Mouse (Mus musculus) liver, adult 2 months (tissue): ENCODE data around the gene Mto1. TPM values are rescaled to one million over a fixed set of nuclear protein-coding genes. Genes with fewer than 3 reads are reported as not detected.
A peak's percentile ranks its signal among the peaks of the same experiment; 100 is the strongest.
"Not testable (repeated sequence)": the region's sequence is repeated elsewhere in the genome, so short reads cannot be mapped to it uniquely, and the experiment has no call there.

Experiments
- DNase-seq: peaks from one replicate; pipeline ENCODE4 v3.0.0-alpha.2; 2011; ENCODE audit warnings: low read depth, low spot score; ENCODE audit errors: extremely low read depth
- H3K27ac ChIP-seq: fragments of 200-500 bp; replicated peaks from 2 replicates; pipeline ENCODE4 v1.5.1; 2012; ENCODE audit warnings: low read depth, mild to moderate bottlenecking, control low read depth, inconsistent platforms, low read length; ENCODE audit not compliant: insufficient read depth
- H3K27me3 ChIP-seq: fragments of 200-500 bp; 2 replicates; pipeline ENCODE4 v1.6.1; 2012; ENCODE audit warnings: mild to moderate bottlenecking, moderate library complexity, low read length, inconsistent platforms; ENCODE audit not compliant: control insufficient read depth, insufficient read depth
- H3K36me3 ChIP-seq: fragments of 200-500 bp; 2 replicates; pipeline ENCODE4 v1.6.1; 2012; ENCODE audit warnings: low read length, inconsistent platforms; ENCODE audit not compliant: control insufficient read depth, insufficient read depth
- H3K4me1 ChIP-seq: fragments of 200-500 bp; 2 replicates; pipeline ENCODE4 v1.6.1; 2011; ENCODE audit warnings: low read length; ENCODE audit not compliant: control insufficient read depth, insufficient read depth
- H3K4me3 ChIP-seq: fragments of 200-500 bp; 2 replicates; pipeline ENCODE4 v1.5.1; 2011; ENCODE audit warnings: low read depth, mild to moderate bottlenecking, control low read depth, low read length, moderate library complexity; ENCODE audit not compliant: insufficient read depth
- H3K79me2 ChIP-seq: fragments of 200-500 bp; 2 replicates; pipeline ENCODE4 v1.6.1; 2012; ENCODE audit warnings: inconsistent platforms, mild to moderate bottlenecking, low read length, moderate library complexity; ENCODE audit not compliant: control insufficient read depth, insufficient read depth
- H3K9ac ChIP-seq: fragments of 200-500 bp; 2 replicates; pipeline ENCODE4 v1.6.1; 2012; ENCODE audit warnings: low read depth, mild to moderate bottlenecking, control low read depth, inconsistent platforms, low read length
- CTCF ChIP-seq: fragments of 200-500 bp; IDR thresholded peaks from 2 replicates; pipeline ENCODE4 v1.5.1; 2011; ENCODE audit warnings: low read depth, low read length, control low read depth
- POLR2A ChIP-seq: fragments of 200-500 bp; IDR thresholded peaks from 2 replicates; pipeline ENCODE4 v1.6.1; 2011; ENCODE audit warnings: low read length, control low read depth; ENCODE audit not compliant: insufficient read depth; ENCODE audit errors: extremely low read depth
- WGBS: fragments of 180-500 bp; shearing (Covaris S2); methylation state at CpG from one replicate; pipeline ENCODE4 v1.1.7; 2018; 5-methylcytosine and 5-hydroxymethylcytosine counted together
- polyA plus RNA-seq: library from polyadenylated mRNA; depleted of rRNA; stranded (reverse); fragments of >200 nt; gene quantifications from 2 replicates; pipeline ENCODE4 v1.2.3, GENCODE M21; 2012
- total RNA-seq: library from RNA; depleted of rRNA; stranded (reverse); fragments of >200 nt; gene quantifications from 2 replicates; pipeline ENCODE4 v1.2.3, GENCODE M21; 2014

Mto1 gene
- total and polyA plus RNA-seq, 2 experiments, result 17.3 to 18.7 TPM

DNA sequence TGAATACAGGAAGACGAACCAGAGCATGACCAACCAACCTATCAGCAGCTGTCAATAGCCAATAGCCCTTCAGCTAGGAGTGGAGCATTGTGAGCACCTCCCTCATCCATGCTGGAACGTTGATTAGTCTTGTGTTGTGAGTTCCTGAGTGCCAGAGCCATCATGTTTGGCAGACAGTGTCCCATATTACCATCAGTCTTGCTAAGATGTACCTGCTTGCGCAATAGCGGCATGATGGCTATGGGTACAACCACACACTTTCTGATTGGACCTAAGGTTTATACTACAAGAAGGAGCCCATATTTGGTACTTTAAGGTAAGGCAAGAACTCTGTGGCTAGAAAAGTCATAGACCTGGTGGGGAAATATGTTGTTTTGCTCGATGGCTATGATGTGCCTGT, 63.7 kb downstream of the Mto1 start:
- no peak for TF ChIP-seq CTCF
- 0 out of 2 replicates have a peak, but pooled peaks have one; percentile 19 for TF ChIP-seq POLR2A
- Histone ChIP-seq H3K36me3 (no peaks in the 10 kb centered on the region), H3K4me1 (peaks cover 21% of the 10 kb centered on the region), H3K9ac (peak overlapping the region; percentile 18; the same call in 1 of the 2 replicates), H3K27ac (peak overlapping the region; percentile 87), H3K79me2 (no peaks in the 10 kb centered on the region), H3K27me3 (no peaks in the 10 kb centered on the region), H3K4me3 (peak overlapping the region; percentile 14; the same call in 1 of the 2 replicates)
- 28% methylated on average over 5 of the region's 5 CpGs for WGBS
- DNase-seq, result peak; percentile 98

DNA sequence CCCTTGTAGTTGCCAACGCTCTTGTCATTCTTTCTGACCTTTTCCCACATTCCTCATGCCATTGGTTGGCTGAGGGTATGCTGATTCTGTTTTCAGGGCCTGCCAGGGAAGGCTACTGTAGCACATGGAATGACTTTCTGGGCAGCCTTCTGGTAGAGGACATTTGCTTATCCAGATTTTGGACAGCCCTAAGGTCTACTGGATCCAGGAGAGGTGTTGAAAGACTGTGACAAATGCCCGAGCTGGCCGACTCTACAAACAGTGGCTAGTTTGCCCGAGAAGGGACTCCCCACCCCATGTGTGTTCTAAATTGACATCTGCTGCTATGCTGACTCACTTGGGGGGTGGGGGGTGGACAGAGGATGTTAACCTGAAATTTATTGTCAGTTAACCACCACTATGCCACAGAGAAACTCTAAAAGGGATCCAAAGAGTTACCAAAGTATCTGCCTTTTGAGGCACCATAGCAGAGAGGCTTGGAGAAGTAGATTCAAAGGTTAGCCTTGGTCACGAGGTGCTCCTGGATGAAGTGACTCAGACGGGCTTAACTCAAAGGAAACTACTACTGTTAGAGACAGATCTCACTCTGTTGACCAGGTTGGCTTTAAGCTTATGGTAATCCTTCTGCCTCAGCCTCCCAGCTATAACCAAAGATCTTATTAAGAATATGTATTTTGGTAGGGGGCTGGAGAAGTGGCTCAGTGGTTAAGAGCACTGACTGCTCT, 65.9 kb downstream of the Mto1 start:
- H3K9ac ChIP-seq, result no peak overlapping the region
- no peaks in the 10 kb centered on the region for H3K79me2 ChIP-seq
- H3K27ac ChIP-seq, result peak overlapping the region; percentile 99
- H3K4me3 ChIP-seq, result no peak overlapping the region
- peaks cover 21% of the 10 kb centered on the region for H3K4me1 ChIP-seq
- DNase-seq, result peak; percentile 100
- 15% methylated on average over 6 of the region's 6 CpGs for WGBS
- TF ChIP-seq CTCF (no peak), POLR2A (no peak)
- H3K36me3 ChIP-seq, result no peaks in the 10 kb centered on the region
- H3K27me3 ChIP-seq, result no peaks in the 10 kb centered on the region

DNA sequence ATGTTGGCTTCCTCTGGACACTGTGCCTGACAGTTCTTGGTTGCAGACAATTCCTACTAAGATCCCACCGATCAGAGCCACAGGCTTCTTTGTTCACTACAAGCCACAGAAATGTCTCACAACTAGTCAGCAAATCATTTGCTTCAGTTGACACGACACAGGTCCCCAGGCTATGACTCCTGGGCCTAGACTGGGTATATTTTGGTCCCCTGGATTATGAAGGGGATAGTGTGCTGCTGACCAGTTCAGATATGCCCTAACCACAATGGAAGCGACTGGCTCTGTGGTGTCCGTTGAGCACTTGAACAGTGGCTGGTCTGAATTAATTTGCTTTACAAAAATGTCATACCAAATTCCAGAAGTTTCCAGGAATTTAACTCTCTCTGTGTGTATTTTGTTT, 66.7 kb downstream of the Mto1 start:
- TF ChIP-seq CTCF (no peak), POLR2A (no peak)
- H3K27ac ChIP-seq, result peak overlapping the region; percentile 67
- H3K79me2 ChIP-seq, result no peaks in the 10 kb centered on the region
- H3K36me3 ChIP-seq, result no peaks in the 10 kb centered on the region
- peaks cover 21% of the 10 kb centered on the region for H3K4me1 ChIP-seq
- H3K27me3 ChIP-seq, result no peaks in the 10 kb centered on the region
- WGBS, result 78% methylated on average over 4 of the region's 4 CpGs
- DNase-seq, result no peak
- no peak overlapping the region for H3K9ac ChIP-seq
- H3K4me3 ChIP-seq, result no peak overlapping the region

DNA sequence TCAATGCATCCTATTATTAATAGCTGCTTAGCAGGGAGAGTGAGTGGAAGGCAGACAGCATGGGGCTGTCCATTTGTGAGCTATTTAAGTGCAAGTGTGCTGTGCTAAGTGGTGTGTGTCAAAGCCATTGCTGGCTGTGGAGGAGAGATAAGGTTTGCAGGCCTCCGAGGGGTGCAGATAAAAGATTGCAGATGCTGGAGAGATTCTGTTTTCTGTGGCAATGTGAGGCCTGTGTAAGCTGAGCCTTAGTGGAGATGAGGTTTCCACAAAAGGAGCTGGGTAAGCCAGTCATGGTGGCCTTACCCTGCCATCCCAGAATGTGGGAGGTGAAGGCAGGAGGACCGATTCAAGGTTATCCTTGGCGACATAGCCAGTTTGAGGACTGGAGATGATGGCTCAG, 68.1 kb downstream of the Mto1 start:
- Histone ChIP-seq H3K4me3 (no peak overlapping the region), H3K9ac (no peak overlapping the region), H3K4me1 (peaks cover 24% of the 10 kb centered on the region), H3K27ac (no peak overlapping the region), H3K36me3 (no peaks in the 10 kb centered on the region), H3K79me2 (no peaks in the 10 kb centered on the region), H3K27me3 (no peaks in the 10 kb centered on the region)
- TF ChIP-seq POLR2A (no peak), CTCF (no peak)
- 85% methylated on average over 3 of the region's 3 CpGs for WGBS
- DNase-seq, result no peak

DNA sequence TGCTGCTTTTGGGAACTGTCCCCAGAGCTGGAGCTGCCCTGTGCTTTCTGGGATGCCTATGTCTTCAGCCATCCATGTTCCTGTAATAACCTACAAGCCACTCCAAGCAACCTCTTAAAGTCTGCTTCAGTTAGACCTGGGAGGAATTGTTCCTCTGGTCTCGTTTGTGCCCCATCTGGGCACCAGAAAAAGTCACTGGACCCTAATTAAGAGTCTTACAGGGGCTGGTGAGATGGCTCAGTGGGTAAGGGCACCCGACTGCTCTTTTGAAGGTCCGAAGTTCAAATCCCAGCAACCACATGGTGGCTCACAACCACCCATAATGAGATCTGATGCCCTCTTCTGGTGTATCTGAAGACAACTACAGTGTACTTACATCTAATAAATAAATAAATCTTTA, 69.2 kb downstream of the Mto1 start:
- H3K9ac ChIP-seq, H3K27ac ChIP-seq, DNase-seq, H3K36me3 ChIP-seq, H3K79me2 ChIP-seq, H3K27me3 ChIP-seq, H3K4me3 ChIP-seq: not testable (repeated sequence)
- peaks cover 19% of the 10 kb centered on the region for H3K4me1 ChIP-seq
- WGBS, result 48% methylated on average over 3 of the region's 3 CpGs

DNA sequence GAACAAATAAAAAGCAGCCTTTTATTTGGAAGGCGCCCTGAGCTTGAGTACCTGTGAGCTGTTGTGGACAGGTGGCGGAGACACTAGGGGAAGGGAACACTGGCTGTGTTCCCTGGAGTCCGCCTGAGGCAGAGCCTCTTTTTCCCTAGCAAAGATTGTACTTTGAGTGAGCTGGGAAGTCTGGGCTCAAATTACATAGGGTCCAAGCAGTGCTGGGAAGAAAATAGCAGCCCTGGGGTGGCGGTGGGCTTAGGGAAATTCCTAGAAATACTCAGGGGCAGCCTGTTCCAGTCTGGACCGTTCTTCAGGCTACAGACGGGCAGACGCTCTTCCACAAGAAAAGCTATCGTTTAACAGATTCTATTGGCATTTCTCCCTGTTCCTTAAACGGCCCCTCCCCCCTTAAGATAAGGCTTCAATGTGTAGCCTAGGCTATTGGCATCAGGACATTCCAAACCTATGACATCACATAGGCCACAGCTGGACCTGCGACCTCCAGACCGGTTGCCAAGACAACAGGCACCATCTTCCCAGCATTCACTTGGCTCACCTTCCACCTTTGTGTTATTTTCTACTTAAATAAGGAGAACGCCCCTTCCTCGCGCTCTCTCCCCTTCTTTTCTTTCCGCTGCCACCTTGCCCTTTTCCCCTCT, 72.2 kb downstream of the Mto1 start:
- Histone ChIP-seq H3K36me3 (no peaks in the 10 kb centered on the region), H3K4me3 (peak overlapping the region; percentile 54), H3K27me3 (no peaks in the 10 kb centered on the region), H3K9ac (peak overlapping the region; percentile 89), H3K4me1 (peaks cover 3% of the 10 kb centered on the region; the same call in 1 of the 2 replicates), H3K27ac (peak overlapping the region; percentile 78), H3K79me2 (no peaks in the 10 kb centered on the region)
- 7% methylated on average over 15 of the region's 15 CpGs for WGBS
- peak; percentile 83 for DNase-seq
- no peak for TF ChIP-seq CTCF
- no peak for TF ChIP-seq POLR2A
